Mouse (Mus musculus) heart, embryonic 15.5 days (tissue): ENCODE measurements at regions not wholly inside any gene's neighbourhood (a gene's known extent, or its start where the extent isn't known, plus 50 kb on each side); places are given as distances from the start of the nearest gene placed in this dataset.
A peak's percentile ranks its signal among the peaks of the same experiment; 100 is the strongest.

ENCODE experiments used
- ATAC-seq: fragments of 200-750 bp; cut with Nextera tagmentation; replicated peaks from 2 replicates; pipeline ENCODE4 v1.8.0; 2017; ENCODE audit warnings: low read depth, moderate TSS enrichment; ENCODE audit not compliant: insufficient number of reproducible peaks, insufficient read depth, low FRiP score
- H3K27ac ChIP-seq: fragments of 300-500 bp; sonication (generic); 2 replicates; pipeline ENCODE4 v1.5.1; 2015; ENCODE audit warnings: mild to moderate bottlenecking, inconsistent platforms
- H3K27me3 ChIP-seq: fragments of 300-500 bp; sonication (generic); 2 replicates; pipeline ENCODE4 v1.6.1; 2015; ENCODE audit warnings: inconsistent platforms
- H3K36me3 ChIP-seq: fragments of 300-500 bp; sonication (generic); 2 replicates; pipeline ENCODE4 v1.6.1; 2015; ENCODE audit warnings: mild to moderate bottlenecking, inconsistent platforms
- H3K4me1 ChIP-seq: fragments of 300-500 bp; sonication (generic); replicated peaks from 2 replicates; pipeline ENCODE4 v1.6.1; 2015; ENCODE audit warnings: inconsistent platforms
- H3K4me2 ChIP-seq: fragments of 300-500 bp; sonication (generic); 2 replicates; pipeline ENCODE4 v1.6.1; 2015; ENCODE audit warnings: inconsistent platforms, mild to moderate bottlenecking, moderate library complexity
- H3K4me3 ChIP-seq: fragments of 300-500 bp; sonication (generic); 2 replicates; pipeline ENCODE4 v1.5.1; 2015; ENCODE audit warnings: mild to moderate bottlenecking, inconsistent platforms
- H3K9ac ChIP-seq: fragments of 300-500 bp; sonication (generic); 2 replicates; pipeline ENCODE4 v1.6.1; 2015; ENCODE audit warnings: mild to moderate bottlenecking, inconsistent platforms
- H3K9me3 ChIP-seq: fragments of 300-500 bp; sonication (generic); replicated peaks from 2 replicates; pipeline ENCODE4 v1.6.1; 2016; ENCODE audit warnings: inconsistent platforms
- WGBS: fragments of 180-500 bp; shearing (Covaris S2); methylation state at CpG from one replicate; pipeline ENCODE4 v1.1.7; 2015; ENCODE audit warnings: mixed read lengths; 5-methylcytosine and 5-hydroxymethylcytosine counted together

DNA sequence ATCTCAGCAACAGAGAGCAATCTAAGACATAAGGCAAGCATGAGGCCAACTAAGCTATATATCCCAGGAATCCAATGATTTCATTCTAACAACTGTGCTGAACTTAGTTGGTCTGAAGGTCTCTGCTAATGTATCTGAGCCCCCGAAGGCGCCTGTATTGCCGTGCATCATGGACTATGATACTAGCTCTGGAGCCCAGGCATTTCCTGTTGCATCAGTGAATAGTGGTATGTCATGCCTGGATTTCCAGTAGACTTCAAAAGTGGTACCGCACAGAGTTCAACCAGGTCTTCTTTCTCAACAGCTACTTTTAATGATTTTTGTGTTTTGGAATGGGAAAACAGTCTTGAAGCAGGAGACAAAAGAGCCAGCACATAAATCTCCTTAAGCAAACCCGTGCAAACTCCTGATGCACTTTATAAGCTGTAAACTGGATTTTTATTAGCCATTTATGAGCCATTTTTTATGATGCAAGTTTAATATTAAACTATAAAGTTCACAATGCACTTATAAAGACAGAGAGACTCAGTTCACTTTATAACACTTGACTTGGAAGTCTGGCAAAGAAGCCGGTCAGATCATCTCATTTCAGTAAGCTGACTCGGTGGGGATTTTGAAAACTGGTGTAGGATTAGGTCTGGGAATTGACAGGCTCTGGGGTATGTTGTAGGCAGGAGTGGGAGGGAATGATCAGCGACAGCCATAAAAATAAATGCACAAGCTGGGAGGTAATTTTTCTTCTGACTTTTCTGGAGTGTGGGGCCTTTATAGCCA lies 646.8 kb upstream of the Auts2 start:
- Histone ChIP-seq H3K27ac (no peak overlapping the region), H3K27me3 (no peaks in the 10 kb centered on the region), H3K4me1 (no peaks in the 10 kb centered on the region), H3K4me2 (no peak overlapping the region), H3K9ac (no peak overlapping the region), H3K4me3 (no peak overlapping the region), H3K36me3 (no peaks in the 10 kb centered on the region), H3K9me3 (no peaks in the 10 kb centered on the region)
- no peak for ATAC-seq
- WGBS, result 74% methylated on average over 8 of the region's 8 CpGs

GRCm38 (mm10) chr5:133175636-133176035 lies 632.5 kb upstream of the Auts2 start:
- Histone ChIP-seq H3K4me3 (no peak overlapping the region), H3K9ac (no peak overlapping the region), H3K4me1 (peaks cover 19% of the 10 kb centered on the region), H3K4me2 (no peak overlapping the region), H3K27me3 (no peaks in the 10 kb centered on the region), H3K9me3 (no peaks in the 10 kb centered on the region), H3K36me3 (no peaks in the 10 kb centered on the region), H3K27ac (no peak overlapping the region)
- no peak for ATAC-seq
- WGBS, result 92% methylated on average over 6 of the region's 6 CpGs

DNA sequence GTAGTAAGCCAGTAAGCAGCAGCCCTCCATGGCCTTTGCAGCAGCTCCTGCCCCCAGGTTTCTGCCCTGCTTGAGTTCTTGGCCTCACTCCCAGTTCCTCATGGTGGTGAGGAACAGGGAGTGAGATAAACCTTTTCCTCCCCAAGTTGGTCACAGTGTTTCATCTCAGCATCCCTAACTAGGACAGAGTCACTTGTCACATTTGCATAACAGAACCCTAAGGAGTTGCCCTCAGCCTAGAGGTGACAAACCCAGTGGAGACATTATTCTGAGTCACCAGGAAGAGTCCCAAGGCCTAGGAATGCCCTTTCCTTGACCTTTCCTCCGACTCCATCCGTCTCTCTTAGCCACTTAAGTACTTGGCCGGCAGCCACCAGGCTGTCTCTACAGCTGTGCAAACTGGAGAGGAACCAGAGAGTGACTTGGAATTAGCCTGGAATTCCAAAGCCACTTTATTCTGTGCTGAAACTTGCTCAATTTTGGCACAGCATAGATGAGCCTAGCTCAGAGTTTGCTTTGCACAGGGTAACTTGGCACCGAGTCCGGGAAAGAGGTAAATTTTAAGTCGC lies 630.1 kb upstream of the Auts2 start:
- H3K9me3 ChIP-seq, result no peaks in the 10 kb centered on the region
- no peak overlapping the region for H3K9ac ChIP-seq
- no peaks in the 10 kb centered on the region for H3K27me3 ChIP-seq
- WGBS, result 7% methylated on average over 6 of the region's 6 CpGs
- peak; percentile 87 for ATAC-seq
- H3K4me3 ChIP-seq, result no peak overlapping the region
- peak overlapping the region; percentile 22 for H3K4me2 ChIP-seq
- peaks cover 19% of the 10 kb centered on the region for H3K4me1 ChIP-seq
- H3K36me3 ChIP-seq, result no peaks in the 10 kb centered on the region
- peak overlapping the region; percentile 66 for H3K27ac ChIP-seq

DNA sequence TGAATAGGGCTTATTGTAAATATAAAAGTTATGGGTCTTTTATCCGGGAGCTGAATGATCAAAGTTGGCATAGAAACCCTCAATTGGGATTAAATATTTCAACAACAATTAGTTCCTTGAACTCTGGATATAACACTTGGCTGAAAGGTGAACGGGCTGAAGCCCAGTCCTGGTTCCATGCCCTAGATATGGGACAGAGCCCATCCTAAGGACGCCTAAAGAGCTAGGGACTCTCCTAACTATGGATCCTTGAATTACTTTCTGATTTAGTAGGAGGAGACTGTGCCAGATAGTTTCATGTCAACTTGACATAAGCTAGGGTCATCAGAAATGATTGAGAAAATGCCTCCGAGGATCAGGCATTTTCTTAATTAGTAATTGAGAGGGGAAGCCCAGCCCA lies 629.5 kb upstream of the Auts2 start:
- Histone ChIP-seq H3K4me1 (peaks cover 19% of the 10 kb centered on the region), H3K27me3 (no peaks in the 10 kb centered on the region), H3K9me3 (no peaks in the 10 kb centered on the region), H3K27ac (peak overlapping the region; percentile 66), H3K4me2 (no peak overlapping the region), H3K4me3 (no peak overlapping the region), H3K36me3 (no peaks in the 10 kb centered on the region), H3K9ac (no peak overlapping the region)
- 69% methylated on average over 4 of the region's 4 CpGs for WGBS
- no peak for ATAC-seq

- no peaks in the 10 kb centered on the region for H3K27me3 ChIP-seq
- no peaks in the 10 kb centered on the region for H3K9me3 ChIP-seq
- no peak overlapping the region for H3K27ac ChIP-seq
- no peak for ATAC-seq
- no peak overlapping the region for H3K4me3 ChIP-seq
- H3K36me3 ChIP-seq, result no peaks in the 10 kb centered on the region
- peaks cover 19% of the 10 kb centered on the region for H3K4me1 ChIP-seq
- no peak overlapping the region for H3K4me2 ChIP-seq
- 65% methylated on average over 1 of the region's 1 CpGs for WGBS
- no peak overlapping the region for H3K9ac ChIP-seq
Measured at GRCm38 (mm10) chr5:133171266-133171665, 628.1 kb upstream of the Auts2 start.

DNA sequence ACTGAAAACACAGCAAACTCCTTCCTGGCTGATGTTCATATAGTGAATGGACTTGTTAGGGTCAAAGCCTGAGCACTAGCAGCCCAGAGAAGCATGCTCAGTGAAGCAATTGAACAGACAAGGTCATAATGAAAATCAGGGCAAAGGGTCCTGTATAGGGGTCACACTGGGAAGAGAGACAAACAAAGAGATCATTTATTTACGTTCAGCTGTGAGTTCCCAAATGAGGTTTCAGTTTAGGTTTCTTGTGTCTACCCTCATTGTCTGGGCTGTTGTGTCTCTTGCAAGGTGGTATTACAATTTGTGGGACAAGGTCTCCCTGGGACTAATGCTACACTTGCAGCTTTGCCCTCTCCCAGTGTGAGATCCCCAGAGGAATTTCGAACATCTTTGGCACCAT lies 624.4 kb upstream of the Auts2 start:
- WGBS, result 72% methylated on average over 2 of the region's 2 CpGs
- no peak overlapping the region for H3K9ac ChIP-seq

GRCm38 (mm10) chr5:133167001-133167461 lies 623.9 kb upstream of the Auts2 start:
- no peak overlapping the region for H3K4me3 ChIP-seq
- no peaks in the 10 kb centered on the region for H3K4me1 ChIP-seq
- no peaks in the 10 kb centered on the region for H3K27me3 ChIP-seq
- H3K9ac ChIP-seq, result no peak overlapping the region
- H3K36me3 ChIP-seq, result no peaks in the 10 kb centered on the region
- H3K27ac ChIP-seq, result no peak overlapping the region
- H3K9me3 ChIP-seq, result no peaks in the 10 kb centered on the region
- no peak overlapping the region for H3K4me2 ChIP-seq
- whole genome bisulfite sequencing, result 44% methylated on average over 5 of the region's 5 CpGs
- no peak for ATAC-seq

More for the DNA sequence above, 624.4 kb upstream of the Auts2 start:
- Histone ChIP-seq H3K4me3 (no peak overlapping the region), H3K4me1 (peaks cover 2% of the 10 kb centered on the region), H3K27ac (no peak overlapping the region), H3K36me3 (no peaks in the 10 kb centered on the region), H3K4me2 (no peak overlapping the region), H3K9me3 (no peaks in the 10 kb centered on the region), H3K27me3 (no peaks in the 10 kb centered on the region)
- ATAC-seq, result no peak

- no peak for ATAC-seq
- Histone ChIP-seq H3K9me3 (no peaks in the 10 kb centered on the region), H3K4me2 (no peak overlapping the region), H3K27ac (no peak overlapping the region), H3K4me3 (no peak overlapping the region), H3K4me1 (no peaks in the 10 kb centered on the region), H3K27me3 (no peaks in the 10 kb centered on the region), H3K36me3 (no peaks in the 10 kb centered on the region), H3K9ac (no peak overlapping the region)
- WGBS, result 49% methylated on average over 5 of the region's 5 CpGs
Measured at GRCm38 (mm10) chr5:133156115-133156857, 613.1 kb upstream of the Auts2 start.

- no peak for ATAC-seq
- Histone ChIP-seq H3K27me3 (no peaks in the 10 kb centered on the region), H3K4me1 (no peaks in the 10 kb centered on the region), H3K4me2 (no peak overlapping the region), H3K4me3 (no peak overlapping the region), H3K27ac (no peak overlapping the region), H3K9me3 (no peaks in the 10 kb centered on the region), H3K36me3 (no peaks in the 10 kb centered on the region), H3K9ac (no peak overlapping the region)
Measured at GRCm38 (mm10) chr5:133145996-133146395, 602.9 kb upstream of the Auts2 start.

DNA sequence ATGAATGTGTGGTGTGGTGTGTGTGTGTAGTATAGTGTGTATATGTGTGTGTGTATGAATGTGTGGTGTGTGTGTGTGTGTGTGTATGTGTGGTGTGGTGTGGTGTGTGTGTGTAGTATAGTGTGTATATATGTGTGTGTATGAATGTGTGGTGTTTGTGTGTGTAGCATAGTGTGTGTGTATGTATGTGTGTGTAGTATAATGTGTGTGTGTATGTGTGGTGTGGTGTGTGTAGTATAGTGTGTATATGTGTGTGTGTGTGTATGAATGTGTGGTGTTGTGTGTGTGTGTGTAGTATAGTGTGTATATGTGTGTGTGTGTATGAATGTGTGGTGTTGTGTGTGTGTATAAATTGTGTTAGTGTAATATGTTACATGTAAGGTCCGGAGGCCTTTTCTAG lies 600.5 kb upstream of the Auts2 start:
- no peaks in the 10 kb centered on the region for H3K4me1 ChIP-seq
- no peaks in the 10 kb centered on the region for H3K27me3 ChIP-seq
- 0 out of 2 replicates have a peak, but pooled peaks have one; percentile 50 for ATAC-seq
- H3K9me3 ChIP-seq, result no peaks in the 10 kb centered on the region
- H3K36me3 ChIP-seq, result no peaks in the 10 kb centered on the region
- no peak overlapping the region for H3K4me2 ChIP-seq
- no peak overlapping the region for H3K4me3 ChIP-seq
- 93% methylated on average over 1 of the region's 1 CpGs for WGBS
- H3K27ac ChIP-seq, result no peak overlapping the region
- H3K9ac ChIP-seq, result no peak overlapping the region

DNA sequence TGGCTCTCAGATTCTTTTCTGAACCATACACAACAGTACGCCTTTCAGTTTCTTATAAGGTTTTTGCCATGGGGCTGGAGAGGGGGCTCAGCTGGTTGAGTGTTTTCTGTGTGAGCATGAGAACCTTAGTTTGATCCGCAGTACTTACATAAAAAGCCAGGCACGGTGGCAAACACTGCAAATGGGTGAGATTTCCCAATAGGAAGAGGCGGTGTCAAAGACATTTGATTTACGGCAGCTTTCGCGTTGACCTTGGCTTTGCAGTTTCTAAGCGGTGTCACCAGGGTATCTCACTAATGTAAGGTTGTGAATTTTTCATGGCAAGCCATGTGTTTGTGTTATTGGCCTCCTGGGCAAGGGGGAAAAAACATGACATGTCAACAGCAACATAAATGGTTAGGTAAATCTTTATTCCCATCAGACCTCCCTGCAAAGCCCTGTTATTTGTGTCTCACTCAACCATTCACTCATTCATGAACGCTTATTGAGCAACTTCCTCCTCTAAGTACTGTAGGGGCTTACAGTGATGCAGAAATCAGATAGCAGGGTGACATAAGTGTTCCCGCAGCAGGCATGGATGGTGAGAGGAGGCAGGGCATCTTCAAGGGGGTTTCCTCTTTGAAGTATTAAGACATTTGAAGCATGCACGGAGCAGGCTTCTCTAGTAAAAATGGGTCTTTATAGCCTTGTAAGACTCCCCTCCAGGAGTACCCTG lies 599.4 kb upstream of the Auts2 start:
- Histone ChIP-seq H3K36me3 (no peaks in the 10 kb centered on the region), H3K27ac (no peak overlapping the region), H3K9me3 (no peaks in the 10 kb centered on the region), H3K4me1 (no peaks in the 10 kb centered on the region), H3K27me3 (no peaks in the 10 kb centered on the region), H3K4me3 (no peak overlapping the region), H3K4me2 (no peak overlapping the region), H3K9ac (no peak overlapping the region)
- no peak for ATAC-seq
- 67% methylated on average over 11 of the region's 11 CpGs for WGBS
